Mouse (Mus musculus) left cerebral cortex, adult 6 months (tissue): ENCODE results near the gene Ppfibp1. TPM values are rescaled to one million over a fixed set of nuclear protein-coding genes. Genes with fewer than 3 reads are reported as not detected.

ENCODE experiments used
- long read RNA-seq, 2 experiments: library from polyadenylated mRNA; unstranded; transcript quantifications; one replicate each; pipeline ENCODE4 v2.0.0; 2019 to 2020
- polyA plus RNA-seq: library from polyadenylated mRNA; unstranded; fragments of <200 nt; fragmentation: Nextera tagmentation; gene quantifications from 2 replicates; pipeline ENCODE4 v1.2.3, GENCODE M21; 2021

The Ppfibp1 gene
- 14.9 and 21.2 TPM in 2 replicates for polyA plus RNA-seq
- long read RNA-seq, experiment 1, full-length matches to known transcripts, result 6 of 41 reads
- long read RNA-seq, experiment 1, partial matches to known transcripts, result 14 of 41 reads
- long read RNA-seq, experiment 1, other reads (novel, unspliced or antisense), result 21 of 41 reads
- long read RNA-seq, experiment 2, full-length matches to known transcripts, result 3 of 23 reads
- long read RNA-seq, experiment 2, partial matches to known transcripts, result 7 of 23 reads
- long read RNA-seq, experiment 2, other reads (novel, unspliced or antisense), result 13 of 23 reads

DNA sequence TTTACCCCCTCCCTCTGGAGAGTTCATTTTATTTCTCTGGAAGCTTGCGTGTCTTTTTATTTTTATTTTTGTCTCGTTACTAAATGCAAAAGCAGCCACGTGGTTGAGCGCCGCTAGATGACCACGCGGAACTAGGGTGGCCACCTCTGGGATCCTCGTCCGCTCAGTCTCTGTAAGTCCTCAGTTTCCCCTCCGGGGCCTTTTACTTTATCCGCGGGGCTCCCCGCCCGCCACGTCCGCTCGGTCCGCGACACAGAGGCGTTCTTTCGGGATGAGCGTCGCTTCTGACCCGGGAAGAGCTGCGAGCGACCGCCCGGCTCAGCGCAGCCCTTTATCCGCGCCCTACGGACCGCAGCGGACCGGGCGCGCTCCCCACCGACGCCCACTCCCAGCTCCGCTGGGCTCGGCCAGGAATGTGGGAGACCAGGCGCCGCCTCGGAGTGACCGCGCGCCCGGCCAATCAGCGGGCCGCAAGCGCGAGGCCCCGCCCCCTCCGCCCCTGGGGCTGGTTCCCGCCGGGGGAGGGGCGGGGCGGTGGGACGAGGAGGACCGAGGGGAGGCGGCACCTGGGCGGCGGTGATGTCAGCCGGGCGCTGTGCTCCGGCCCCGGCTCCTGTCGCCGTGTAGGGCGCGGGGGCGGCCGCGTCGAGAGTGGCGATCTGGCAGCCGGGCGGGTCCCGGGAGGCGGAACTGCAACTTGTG is at the start of gene Ppfibp1:
Gene Ppfibp1 (plus strand): TSS at position 530 of the 702 bp plus-strand sequence.

DNA sequence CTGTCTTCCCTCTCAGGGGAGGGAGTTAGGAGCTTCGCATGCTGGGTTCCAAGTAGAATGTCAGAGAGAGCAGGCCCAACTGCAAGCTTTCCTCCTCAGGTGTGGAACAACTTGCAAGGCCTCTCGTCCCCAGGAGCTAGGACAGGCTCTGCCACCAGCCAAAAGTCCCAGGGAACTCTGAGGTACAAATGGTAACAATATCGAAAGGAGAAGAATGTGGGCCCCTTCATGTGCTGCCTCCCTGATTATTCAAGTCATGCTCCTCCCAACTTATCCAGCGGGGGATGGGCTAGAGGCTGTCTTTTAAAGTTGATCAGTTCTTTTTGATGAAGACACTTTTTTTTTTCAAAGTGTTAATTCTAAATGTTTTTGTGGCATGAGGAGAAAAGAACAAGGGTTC is 38.2 kb upstream of the Ppfibp1 start, which contains the start of gene Smco2:
Gene Smco2 (plus strand): TSS at position 55 of the 400 bp plus-strand sequence.

DNA sequence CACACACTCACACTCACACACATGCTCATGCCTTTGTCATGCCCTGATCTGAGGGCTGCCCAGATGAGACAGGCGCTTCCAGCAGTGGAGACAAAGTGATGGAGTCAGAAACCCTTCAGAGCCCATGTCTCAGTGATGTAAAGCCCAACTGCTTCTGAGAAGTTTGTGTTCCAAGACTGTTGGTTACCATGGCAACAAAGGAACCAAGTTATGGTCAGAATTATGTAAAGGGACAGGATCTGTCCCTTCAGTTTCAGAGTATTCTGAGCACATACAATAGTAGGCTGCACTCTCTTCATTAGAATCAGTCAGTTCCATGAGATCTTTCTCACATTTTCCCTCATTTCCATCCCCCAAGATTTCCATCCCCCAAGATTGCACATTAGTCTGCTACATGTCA is 66.0 kb downstream of the Ppfibp1 start, which contains the start of gene 1700034J05Rik:
Gene 1700034J05Rik (minus strand): TSS at position 165 of the 400 bp plus-strand sequence.

DNA sequence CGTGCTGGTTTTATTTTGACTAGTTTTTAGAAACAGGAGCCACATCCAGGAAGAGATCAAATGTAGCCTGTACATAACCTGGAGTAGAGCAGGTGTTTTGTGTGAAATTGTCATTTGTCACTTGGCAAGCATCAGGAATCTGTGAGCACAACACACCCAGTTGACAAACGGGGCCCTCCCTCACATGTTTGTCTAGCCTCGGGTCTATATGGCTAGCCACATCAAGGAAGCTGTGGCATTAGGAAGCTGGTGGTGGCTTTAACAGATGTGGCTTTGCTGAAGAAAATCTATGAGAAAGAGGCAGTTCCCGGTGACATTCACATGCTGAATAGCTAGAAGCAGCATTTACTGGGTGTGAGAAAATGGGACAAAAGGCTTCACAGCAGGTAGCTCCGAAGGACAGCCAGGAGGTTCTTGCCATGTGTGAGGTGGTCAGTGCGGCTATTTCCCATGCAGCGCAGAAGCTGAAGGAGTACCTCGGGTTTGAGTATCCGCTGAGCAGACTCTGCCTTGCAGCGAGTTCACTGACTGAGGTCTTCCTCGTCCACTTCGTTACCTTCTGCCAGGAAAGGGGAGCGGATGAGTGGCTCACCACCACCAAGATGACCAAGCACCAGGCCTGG is 144.1 kb downstream of the Ppfibp1 start, which contains the start of gene Rep15:
Gene Rep15 (plus strand): TSS at position 282 of the 623 bp plus-strand sequence.

DNA sequence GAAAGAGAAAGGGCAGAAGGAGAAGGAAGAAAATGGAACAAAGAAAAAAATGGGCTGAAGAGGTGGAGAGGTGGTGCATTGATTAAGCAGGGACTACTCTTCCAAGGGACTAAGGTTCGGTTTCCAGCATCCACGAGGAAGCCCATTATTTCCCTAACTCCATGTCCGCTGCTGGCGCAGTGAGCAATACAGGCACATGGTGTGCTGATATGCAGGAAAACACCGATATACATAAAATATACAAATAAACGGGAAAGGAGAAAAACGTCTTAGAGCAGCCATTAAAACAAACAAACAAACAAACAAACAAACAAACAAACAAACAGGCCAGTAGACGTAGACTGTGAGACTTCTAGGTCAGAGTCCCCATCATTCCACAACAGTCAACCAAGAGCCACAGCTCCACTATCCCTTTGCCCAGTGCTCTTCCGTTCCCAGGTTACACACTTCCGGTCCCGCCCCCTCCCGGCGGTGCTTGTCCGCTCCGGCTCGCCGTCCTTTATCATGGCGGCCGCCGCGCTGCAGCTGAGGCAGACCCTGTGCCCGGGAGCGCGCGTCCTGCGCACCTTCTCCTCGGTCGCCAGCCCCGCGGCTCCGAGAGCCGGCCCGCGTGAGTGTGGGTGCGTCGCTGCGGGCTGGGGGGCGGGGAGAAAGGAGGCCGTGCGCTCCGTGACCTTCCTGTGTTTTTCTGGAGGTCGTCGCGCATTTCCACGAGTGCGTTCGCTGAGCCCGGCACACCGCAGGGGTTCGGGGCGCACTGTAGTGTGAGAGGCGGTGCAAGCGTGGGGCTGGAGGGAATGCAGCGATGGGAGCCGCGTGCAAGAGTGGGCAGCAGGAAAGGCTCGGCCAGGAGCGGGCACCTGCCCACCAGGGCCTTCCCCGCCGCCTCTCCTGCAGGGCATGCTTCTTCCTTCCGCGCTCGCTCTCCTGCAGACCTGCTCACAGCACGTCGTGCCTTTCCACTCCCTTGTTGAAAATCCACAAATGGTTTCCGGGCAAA is 154.3 kb downstream of the Ppfibp1 start, which contains the start of gene Mrps35:
Gene Mrps35 (plus strand): TSS at position 474 of the 1,000 bp plus-strand sequence.

Other genes starting within 250 kb of the Ppfibp1 start
- gene Med21, start 245.9 kb upstream of the Ppfibp1 start, polyA plus RNA-seq, result 80.4 and 106 TPM in 2 replicates
- 18.6 and 24.5 TPM in 2 replicates for gene Tm7sf3, start 245.7 kb upstream of the Ppfibp1 start, polyA plus RNA-seq
- 11.9 and 12.3 TPM in 2 replicates for gene Stk38l, start 163.5 kb upstream of the Ppfibp1 start, polyA plus RNA-seq
- gene Arntl2, start 92.4 kb upstream of the Ppfibp1 start, polyA plus RNA-seq, result 1.5 and 1.8 TPM in 2 replicates
- 0.16 TPM in 1 of 2 replicates, not detected in the other for gene Smco2, start 38.4 kb upstream of the Ppfibp1 start, polyA plus RNA-seq
- gene 1700034J05Rik, start 65.9 kb downstream of the Ppfibp1 start, polyA plus RNA-seq, result not detected in 2 replicates
- 0.69 and 0.86 TPM in 2 replicates for gene Rep15, start 144.1 kb downstream of the Ppfibp1 start, polyA plus RNA-seq
- gene Mrps35, start 154.3 kb downstream of the Ppfibp1 start, polyA plus RNA-seq, result 120 and 136 TPM in 2 replicates
- gene Mansc4, start 198.5 kb downstream of the Ppfibp1 start, polyA plus RNA-seq, result 0.84 and 1.3 TPM in 2 replicates
- 6.7 and 6.8 TPM in 2 replicates for gene Klhl42, start 202.9 kb downstream of the Ppfibp1 start, polyA plus RNA-seq